Mouse (Mus musculus) C2C12 (cell line): ENCODE measurements around the gene Dcun1d1. TPM values are rescaled to one million over a fixed set of nuclear protein-coding genes. Genes with fewer than 3 reads are reported as not detected.

Source experiments
- H3K27me3 ChIP-seq: one replicate; pipeline ENCODE4 v1.6.1; 2011; ENCODE audit not compliant: control insufficient read depth, insufficient read depth, insufficient read length
- H3K36me3 ChIP-seq: one replicate; pipeline ENCODE4 v1.6.1; 2011; ENCODE audit not compliant: control insufficient read depth, insufficient read depth
- H3K4me3 ChIP-seq: one replicate; pipeline ENCODE4 v1.5.1; 2011; ENCODE audit warnings: mild to moderate bottlenecking, control low read depth; ENCODE audit not compliant: poor library complexity, insufficient read depth, severe bottlenecking
- H3K79me2 ChIP-seq: one replicate; pipeline ENCODE4 v1.6.1; 2011; ENCODE audit not compliant: control insufficient read depth, insufficient read depth
- H3K79me3 ChIP-seq: one replicate; pipeline ENCODE4 v1.6.1; 2011; ENCODE audit warnings: low read depth, control low read depth
- H3ac ChIP-seq: one replicate; pipeline ENCODE3; 2011; ENCODE audit warnings: low read depth; ENCODE audit not compliant: control insufficient read depth, insufficient read length
- CEBPB ChIP-seq: IDR thresholded peaks from one replicate; pipeline ENCODE4 v1.6.1; 2011; ENCODE audit warnings: low read depth, mild to moderate bottlenecking, control low read depth, moderate library complexity
- CTCF ChIP-seq: IDR thresholded peaks from one replicate; pipeline ENCODE4 v1.5.1; 2011; ENCODE audit not compliant: control insufficient read depth, insufficient read depth, insufficient read length
- FOSL1 ChIP-seq: IDR thresholded peaks from one replicate; pipeline ENCODE4 v1.8.0; 2011; ENCODE audit warnings: mild to moderate bottlenecking, low read length; ENCODE audit not compliant: poor library complexity, insufficient read depth, severe bottlenecking
- MAX ChIP-seq: IDR thresholded peaks from one replicate; pipeline ENCODE4 v1.6.1; 2011; ENCODE audit warnings: mild to moderate bottlenecking, control low read depth
- MYOD1 ChIP-seq: IDR thresholded peaks from one replicate; pipeline ENCODE4 v1.6.1; 2011; ENCODE audit warnings: low read depth; ENCODE audit not compliant: control insufficient read depth, insufficient read length
- MYOG ChIP-seq: IDR thresholded peaks from one replicate; pipeline ENCODE4 v1.6.1; 2011; ENCODE audit not compliant: control insufficient read depth, insufficient read length; ENCODE audit errors: extremely low read depth
- USF1 ChIP-seq: IDR thresholded peaks from one replicate; pipeline ENCODE4 v1.6.1; 2011; ENCODE audit warnings: low read depth, mild to moderate bottlenecking, control low read depth, moderate library complexity
- polyA plus RNA-seq: library from polyadenylated mRNA; unstranded; fragments of >200 nt; fragmentation: generic; extraction: Trizol; gene quantifications from one replicate; pipeline ENCODE4 v1.2.1, GENCODE M21; 2012; ENCODE audit warnings: missing spikeins

The Dcun1d1 gene
- polyA plus RNA-seq, 1 experiment, result 13.2 TPM

- Histone ChIP-seq H3ac (no peak overlapping the region), H3K27me3 (no peaks in the 10 kb centered on the region), H3K4me3 (no peak overlapping the region), H3K79me3 (peaks cover 38% of the 10 kb centered on the region), H3K79me2 (peaks cover 42% of the 10 kb centered on the region), H3K36me3 (peaks cover 30% of the 10 kb centered on the region)
- no peak for TF ChIP-seq MYOG
- no peak for TF ChIP-seq MAX
- TF ChIP-seq FOSL1, result no peak
- no peak for TF ChIP-seq CEBPB
- TF ChIP-seq USF1, result no peak
- TF ChIP-seq CTCF, result no peak
- no peak for TF ChIP-seq MYOD1
Measured at GRCm38 (mm10) chr3:35918229-35918628, 19.0 kb downstream of the Dcun1d1 start.

DNA sequence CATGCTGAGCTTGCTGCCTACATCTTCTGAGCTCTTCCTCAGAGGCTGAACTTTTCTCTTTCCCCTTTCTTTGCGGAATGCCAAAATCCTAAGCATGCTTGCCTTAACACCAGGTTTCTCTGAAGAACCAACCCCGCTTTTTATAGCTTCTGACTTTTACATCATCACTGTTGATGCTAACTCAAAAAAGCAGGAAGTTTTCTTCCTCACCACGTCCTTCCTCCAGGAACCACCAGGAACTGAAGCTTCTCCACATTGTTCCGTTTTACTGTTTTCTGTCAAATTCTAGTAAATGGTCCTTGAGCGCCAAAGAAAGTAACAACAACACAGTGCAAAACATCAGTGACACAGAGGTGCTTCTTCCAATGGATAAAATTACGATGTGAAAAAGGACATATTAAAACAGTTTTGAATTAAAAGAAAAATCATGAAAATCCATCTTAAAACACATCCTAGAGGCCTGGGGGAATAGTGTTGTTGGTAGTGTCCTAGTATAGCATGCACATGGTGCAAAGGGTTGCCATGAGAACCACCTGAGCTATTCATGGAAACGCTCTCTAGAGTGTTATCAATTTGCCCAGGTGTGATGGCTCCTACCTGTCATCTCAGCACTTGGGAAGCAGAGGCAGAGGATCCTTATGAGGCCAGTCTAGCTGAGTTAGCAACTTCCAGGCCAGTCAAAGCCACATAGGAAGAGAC lies 28.1 kb downstream of the Dcun1d1 start:
- Histone ChIP-seq H3ac (no peak overlapping the region), H3K4me3 (no peak overlapping the region), H3K27me3 (no peaks in the 10 kb centered on the region), H3K79me3 (peaks cover 7% of the 10 kb centered on the region), H3K79me2 (peaks cover 34% of the 10 kb centered on the region), H3K36me3 (peaks cover 11% of the 10 kb centered on the region)
- TF ChIP-seq MAX, result no peak
- no peak for TF ChIP-seq MYOG
- no peak for TF ChIP-seq USF1
- no peak for TF ChIP-seq CEBPB
- TF ChIP-seq CTCF, result no peak
- TF ChIP-seq FOSL1, result no peak
- no peak for TF ChIP-seq MYOD1

DNA sequence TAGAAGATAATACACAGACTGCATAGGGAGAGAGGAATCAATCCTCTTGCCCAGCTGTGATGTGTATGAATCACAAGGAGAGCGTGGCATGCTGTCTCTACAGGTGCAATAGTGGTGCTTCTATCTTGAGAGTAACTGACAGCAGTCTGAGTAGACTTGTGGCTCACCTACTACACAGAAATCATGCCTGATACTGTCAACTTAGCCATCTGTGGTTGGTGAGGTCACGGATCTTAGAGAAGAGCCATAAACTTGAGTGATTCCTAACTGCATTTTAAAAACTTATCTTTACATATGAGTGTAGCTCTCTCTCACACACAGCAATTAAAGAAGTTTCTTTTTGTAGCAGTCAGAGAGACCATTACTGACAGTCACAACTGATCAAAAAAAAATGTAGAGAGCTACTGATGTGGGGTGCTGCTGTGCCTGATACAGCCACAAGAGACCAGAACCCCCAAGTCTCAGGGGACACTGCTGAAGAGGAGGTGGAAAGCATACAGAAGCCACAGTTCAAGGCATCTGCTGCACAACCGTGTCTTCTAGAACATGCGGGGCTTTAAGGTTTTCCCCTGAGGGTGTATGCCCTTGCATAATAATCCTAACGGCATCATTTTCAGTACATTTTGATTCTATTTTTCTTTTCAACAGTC lies 36.6 kb downstream of the Dcun1d1 start:
- H3K4me3 ChIP-seq, result no peak overlapping the region
- H3K36me3 ChIP-seq, result peaks cover 14% of the 10 kb centered on the region
- H3ac ChIP-seq, result no peak overlapping the region
- H3K79me2 ChIP-seq, result no peaks in the 10 kb centered on the region
- no peaks in the 10 kb centered on the region for H3K27me3 ChIP-seq
- TF ChIP-seq MYOD1, result no peak
- TF ChIP-seq FOSL1, result no peak
- TF ChIP-seq CTCF, result no peak
- TF ChIP-seq MAX, result no peak
- no peak for TF ChIP-seq CEBPB
- no peak for TF ChIP-seq USF1
- TF ChIP-seq MYOG, result no peak
- peaks cover 2% of the 10 kb centered on the region for H3K79me3 ChIP-seq

GRCm38 (mm10) chr3:35899109-35899508 lies 38.1 kb downstream of the Dcun1d1 start:
- Histone ChIP-seq H3K4me3 (no peak overlapping the region), H3K36me3 (peaks cover 14% of the 10 kb centered on the region), H3K27me3 (no peaks in the 10 kb centered on the region), H3K79me3 (peaks cover 2% of the 10 kb centered on the region), H3ac (no peak overlapping the region), H3K79me2 (no peaks in the 10 kb centered on the region)
- TF ChIP-seq MYOD1 (no peak), USF1 (no peak), CTCF (no peak), FOSL1 (no peak), MAX (no peak), CEBPB (no peak), MYOG (no peak)

DNA sequence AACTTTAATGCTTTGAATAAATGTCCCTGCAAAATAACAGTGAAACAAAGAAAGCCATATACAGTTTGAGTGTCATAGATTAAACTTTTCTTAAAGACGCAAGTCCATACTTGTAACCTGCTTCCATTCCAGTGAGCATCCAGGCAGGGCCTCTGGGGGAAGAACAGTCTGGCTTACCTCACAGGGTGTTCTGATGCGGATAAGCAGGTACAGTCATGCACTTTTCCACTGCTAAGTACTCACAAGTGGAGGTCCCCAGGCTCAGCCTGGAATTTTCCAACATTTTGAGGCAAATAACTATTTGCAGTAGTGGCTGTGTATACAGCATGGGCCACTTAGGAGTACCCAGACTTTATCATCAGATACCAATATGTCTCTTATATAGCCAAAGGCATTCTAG lies 39.3 kb downstream of the Dcun1d1 start:
- Histone ChIP-seq H3K4me3 (no peak overlapping the region), H3K36me3 (peaks cover 14% of the 10 kb centered on the region), H3K79me3 (peaks cover 2% of the 10 kb centered on the region), H3K79me2 (no peaks in the 10 kb centered on the region), H3K27me3 (no peaks in the 10 kb centered on the region), H3ac (no peak overlapping the region)
- TF ChIP-seq CTCF, result no peak
- TF ChIP-seq CEBPB, result no peak
- no peak for TF ChIP-seq MYOD1
- TF ChIP-seq USF1, result no peak
- no peak for TF ChIP-seq MAX
- TF ChIP-seq FOSL1, result no peak
- TF ChIP-seq MYOG, result no peak
